Mouse (Mus musculus): ENCODE measurements at regions not wholly inside any gene's neighbourhood (a gene's known extent, or its start where the extent isn't known, plus 50 kb on each side); places are given as distances from the start of the nearest gene placed in this dataset.

DNA sequence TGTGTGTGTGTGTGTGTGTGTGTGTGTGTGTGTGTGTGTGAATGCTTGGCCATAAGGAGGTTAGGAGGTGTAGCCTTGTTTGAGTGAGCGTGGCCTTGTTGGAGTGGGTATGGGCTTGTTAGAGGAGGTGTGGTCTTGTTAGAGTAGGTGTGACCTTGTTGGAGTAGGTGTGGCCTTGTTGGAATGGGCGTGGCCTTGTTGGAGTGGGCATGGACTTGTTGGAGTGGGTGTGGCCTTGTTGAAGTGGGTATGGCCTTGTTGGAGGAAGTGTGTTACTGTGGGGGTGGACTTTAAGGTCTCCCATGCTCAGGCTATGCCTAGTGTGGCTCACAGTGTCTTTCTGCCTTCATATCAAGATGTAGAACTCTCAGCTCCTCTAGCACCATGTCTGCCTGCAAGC lies 236.2 kb downstream of the Suds3 start:
- Histone ChIP-seq H3K27me3 (ENCODE audit: insufficient read depth, low read length) (no peaks in the 10 kb centered on the region), H3K4me3 (ENCODE audit: low read depth, low read length) (no peak overlapping the region), H3K36me3 (ENCODE audit: insufficient read depth, low read length) (no peaks in the 10 kb centered on the region), H3K9me3 (ENCODE audit: low read length) (no peaks in the 10 kb centered on the region), H3K4me1 (ENCODE audit: insufficient read depth, low read length) (no peaks in the 10 kb centered on the region), H3K4me2 (ENCODE audit: low read depth, low read length, poor library complexity, severe bottlenecking) (no peak overlapping the region), H3K27ac (ENCODE audit: low read depth, low read length) (no peak overlapping the region), H3K9ac (replicated peaks; ENCODE audit: low read length, poor library complexity, severe bottlenecking) (no peak overlapping the region)
- DNase-seq (ENCODE audit: low spot score) (no peak), ATAC-seq (ENCODE audit: low FRiP score) (no peak)
- 88% methylated on average over 2 of the region's 2 CpGs for WGBS
- TF ChIP-seq CTCF (IDR thresholded peaks at IDR 0.05): no peak

DNA sequence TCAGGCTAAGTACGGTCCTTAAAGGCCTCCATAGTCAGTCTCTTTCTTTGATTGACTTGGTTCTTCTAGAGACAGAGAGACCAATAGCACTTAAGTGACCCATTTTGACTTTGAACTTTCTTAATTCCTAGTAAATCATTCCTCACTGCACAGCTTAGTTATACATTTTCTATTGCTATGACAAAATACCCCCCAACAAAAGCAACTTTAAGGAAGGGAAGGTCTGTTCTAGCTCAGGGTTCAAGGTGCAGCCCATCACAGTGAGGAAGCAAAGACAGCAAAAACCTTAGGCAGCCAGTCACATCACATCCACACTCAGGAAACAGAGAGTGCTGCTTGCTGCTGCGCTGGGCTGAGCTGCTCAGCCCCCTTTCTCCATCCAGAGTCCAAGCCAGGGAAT lies 241.0 kb downstream of the Suds3 start:
- ATAC-seq (ENCODE audit: low FRiP score) (no peak), DNase-seq (ENCODE audit: low spot score) (no peak)
- Histone ChIP-seq H3K9me3 (ENCODE audit: low read length) (no peaks in the 10 kb centered on the region), H3K9ac (replicated peaks; ENCODE audit: low read length, poor library complexity, severe bottlenecking) (no peak overlapping the region), H3K4me3 (ENCODE audit: low read depth, low read length) (no peak overlapping the region), H3K27me3 (ENCODE audit: insufficient read depth, low read length) (no peaks in the 10 kb centered on the region), H3K36me3 (ENCODE audit: insufficient read depth, low read length) (no peaks in the 10 kb centered on the region), H3K27ac (ENCODE audit: low read depth, low read length) (no peak overlapping the region), H3K4me2 (ENCODE audit: low read depth, low read length, poor library complexity, severe bottlenecking) (no peak overlapping the region), H3K4me1 (ENCODE audit: insufficient read depth, low read length) (no peaks in the 10 kb centered on the region)
- TF ChIP-seq CTCF (IDR thresholded peaks at IDR 0.05): no peak
- 67% methylated on average over 2 of the region's 2 CpGs for WGBS

DNA sequence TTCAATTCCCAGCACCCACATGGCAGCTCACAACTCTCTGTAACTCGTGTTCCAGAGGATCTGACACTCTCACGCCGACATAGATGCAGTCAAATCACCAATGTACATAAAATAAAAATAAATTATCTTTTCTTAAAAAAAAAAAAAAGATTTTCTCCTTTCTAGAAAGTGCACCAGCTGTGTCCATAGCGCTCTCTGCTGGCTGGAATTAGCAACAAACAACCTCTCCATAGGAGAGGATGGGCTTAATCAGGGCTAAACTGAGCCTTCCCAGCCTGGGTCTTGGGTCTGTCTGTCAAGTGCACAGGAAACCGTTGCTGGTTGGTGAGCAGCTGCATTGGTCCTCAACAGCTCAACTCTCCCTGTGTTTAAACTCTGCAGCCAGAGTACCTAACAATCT lies 247.8 kb downstream of the Suds3 start:
- Histone ChIP-seq H3K36me3 (ENCODE audit: insufficient read depth, low read length) (no peaks in the 10 kb centered on the region), H3K4me1 (ENCODE audit: insufficient read depth, low read length) (no peaks in the 10 kb centered on the region), H3K27me3 (ENCODE audit: insufficient read depth, low read length) (no peaks in the 10 kb centered on the region), H3K9me3 (ENCODE audit: low read length) (no peaks in the 10 kb centered on the region), H3K4me2 (ENCODE audit: low read depth, low read length, poor library complexity, severe bottlenecking) (no peak overlapping the region), H3K9ac (replicated peaks; ENCODE audit: low read length, poor library complexity, severe bottlenecking) (no peak overlapping the region), H3K27ac (ENCODE audit: low read depth, low read length) (no peak overlapping the region), H3K4me3 (ENCODE audit: low read depth, low read length) (no peak overlapping the region)
- TF ChIP-seq CTCF (IDR thresholded peaks at IDR 0.05): peak; percentile 58
- WGBS: 78% methylated on average over 5 of the region's 5 CpGs
- no peak for DNase-seq (ENCODE audit: low spot score)
- ATAC-seq (ENCODE audit: low FRiP score): no peak

DNA sequence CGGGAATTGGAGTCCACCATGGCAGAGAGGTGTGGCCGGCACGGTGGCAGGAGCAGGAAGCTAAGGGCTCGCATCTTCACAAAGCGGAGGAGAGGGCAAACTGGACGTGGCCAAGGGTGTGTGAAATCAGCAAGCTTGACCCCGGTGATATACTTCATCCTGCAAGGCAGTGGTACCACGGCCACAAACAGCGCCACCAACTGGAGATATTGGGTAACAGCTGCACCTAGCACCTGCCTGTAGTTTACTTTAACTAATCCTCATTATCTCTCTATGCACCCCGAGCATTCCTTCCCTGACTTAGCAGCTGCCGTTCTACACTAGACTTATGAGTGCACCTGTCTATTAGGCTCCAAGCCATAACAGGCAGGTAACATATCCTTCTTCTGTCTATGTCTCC lies 251.6 kb downstream of the Suds3 start:
- WGBS: 88% methylated on average over 11 of the region's 11 CpGs
- no peak overlapping the region for H3K9ac ChIP-seq (replicated peaks; ENCODE audit: low read length, poor library complexity, severe bottlenecking)
- no peak overlapping the region for H3K4me2 ChIP-seq (ENCODE audit: low read depth, low read length, poor library complexity, severe bottlenecking)
- no peak overlapping the region for H3K4me3 ChIP-seq (ENCODE audit: low read depth, low read length)
- H3K27me3 ChIP-seq (ENCODE audit: insufficient read depth, low read length): no peaks in the 10 kb centered on the region
- H3K27ac ChIP-seq (ENCODE audit: low read depth, low read length): no peak overlapping the region
- peak; percentile 28; the same call in 1 of the 2 replicates for TF ChIP-seq CTCF (IDR thresholded peaks at IDR 0.05)
- H3K9me3 ChIP-seq (ENCODE audit: low read length): no peaks in the 10 kb centered on the region
- no peak for DNase-seq (ENCODE audit: low spot score)
- no peaks in the 10 kb centered on the region for H3K36me3 ChIP-seq (ENCODE audit: insufficient read depth, low read length)
- ATAC-seq (ENCODE audit: low FRiP score): no peak
- no peaks in the 10 kb centered on the region for H3K4me1 ChIP-seq (ENCODE audit: insufficient read depth, low read length)

DNA sequence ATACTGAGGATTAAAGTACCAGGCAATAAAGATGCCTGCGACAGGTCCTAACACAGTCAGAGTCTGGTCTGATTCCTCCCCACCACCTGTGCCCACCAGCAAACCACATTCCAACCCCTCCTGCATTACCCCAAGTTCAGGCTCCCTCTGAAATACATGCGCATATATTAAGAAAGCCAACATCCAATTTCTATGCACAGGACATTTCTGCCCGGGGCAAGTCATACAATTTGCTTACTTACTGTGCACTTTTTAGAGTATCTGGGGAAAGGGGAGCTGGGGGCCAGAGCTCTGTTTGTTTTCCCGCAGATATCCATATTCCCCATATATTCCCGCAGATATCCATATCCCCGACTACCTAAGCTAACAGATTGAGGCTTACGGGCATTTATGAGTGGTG lies 261.1 kb upstream of the Srrm4 start:
- H3K4me2 ChIP-seq (ENCODE audit: low read depth, low read length, poor library complexity, severe bottlenecking): no peak overlapping the region
- H3K36me3 ChIP-seq (ENCODE audit: insufficient read depth, low read length): no peaks in the 10 kb centered on the region
- no peaks in the 10 kb centered on the region for H3K27me3 ChIP-seq (ENCODE audit: insufficient read depth, low read length)
- DNase-seq (ENCODE audit: low spot score) (no peak), ATAC-seq (ENCODE audit: low FRiP score) (no peak)
- TF ChIP-seq CTCF (IDR thresholded peaks at IDR 0.05): no peak
- H3K9ac ChIP-seq (replicated peaks; ENCODE audit: low read length, poor library complexity, severe bottlenecking): no peak overlapping the region
- no peak overlapping the region for H3K4me3 ChIP-seq (ENCODE audit: low read depth, low read length)
- no peaks in the 10 kb centered on the region for H3K4me1 ChIP-seq (ENCODE audit: insufficient read depth, low read length)
- H3K27ac ChIP-seq (ENCODE audit: low read depth, low read length): no peak overlapping the region
- 56% methylated on average over 7 of the region's 7 CpGs for WGBS
- H3K9me3 ChIP-seq (ENCODE audit: low read length): no peaks in the 10 kb centered on the region

DNA sequence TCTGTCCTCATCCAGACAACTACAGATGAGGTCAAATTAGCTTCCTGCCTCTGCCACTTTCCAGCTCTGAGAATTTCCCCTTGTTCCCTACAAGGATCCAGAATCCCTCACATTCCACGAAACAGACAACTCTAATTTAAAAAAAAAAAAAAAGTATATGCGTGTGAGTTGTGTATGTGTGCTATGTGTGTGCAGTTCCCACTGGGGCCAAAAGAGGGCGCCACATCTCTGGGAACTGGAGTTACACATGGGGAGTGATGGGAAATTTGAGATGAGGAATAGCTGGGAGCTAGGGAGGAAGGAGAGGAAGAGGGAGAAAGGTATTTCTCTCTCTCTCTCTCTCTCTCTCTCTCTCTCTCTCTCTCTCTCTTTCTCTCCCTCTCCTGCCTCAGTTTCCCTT lies 240.3 kb upstream of the Srrm4 start:
- ATAC-seq (ENCODE audit: low FRiP score): no peak
- DNase-seq (ENCODE audit: low spot score): no peak
- WGBS: 84% methylated on average over 3 of the region's 3 CpGs

More for the DNA sequence above, 240.3 kb upstream of the Srrm4 start:
- Histone ChIP-seq H3K27me3 (ENCODE audit: insufficient read depth, low read length) (no peaks in the 10 kb centered on the region), H3K36me3 (ENCODE audit: insufficient read depth, low read length) (no peaks in the 10 kb centered on the region), H3K27ac (ENCODE audit: low read depth, low read length) (no peak overlapping the region), H3K4me2 (ENCODE audit: low read depth, low read length, poor library complexity, severe bottlenecking) (no peak overlapping the region), H3K9me3 (ENCODE audit: low read length) (no peaks in the 10 kb centered on the region), H3K4me3 (ENCODE audit: low read depth, low read length) (no peak overlapping the region), H3K9ac (replicated peaks; ENCODE audit: low read length, poor library complexity, severe bottlenecking) (no peak overlapping the region), H3K4me1 (ENCODE audit: insufficient read depth, low read length) (no peaks in the 10 kb centered on the region)
- TF ChIP-seq CTCF (IDR thresholded peaks at IDR 0.05): peak; percentile 43

All from midbrain, postnatal 0 days (tissue).